Mouse (Mus musculus) ES-Bruce4 (cell line): ENCODE measurements around the gene Ppp2r5c. TPM values are rescaled to one million over a fixed set of nuclear protein-coding genes. Genes with fewer than 3 reads are reported as not detected.

Experiments used
- H3K27ac ChIP-seq: 2 replicates; pipeline ENCODE4 v1.5.1; 2012; ENCODE audit warnings: low read length, inconsistent platforms; ENCODE audit not compliant: insufficient read depth
- H3K27me3 ChIP-seq: 2 replicates; pipeline ENCODE4 v1.6.1; 2012; ENCODE audit warnings: mild to moderate bottlenecking, low read length, inconsistent platforms; ENCODE audit not compliant: control insufficient read depth, poor library complexity, insufficient read depth, severe bottlenecking
- H3K36me3 ChIP-seq: 2 replicates; pipeline ENCODE4 v1.6.1; 2012; ENCODE audit warnings: inconsistent platforms, mild to moderate bottlenecking, low read length, moderate library complexity; ENCODE audit not compliant: control insufficient read depth, poor library complexity, insufficient read depth, severe bottlenecking
- H3K4me1 ChIP-seq: one replicate; pipeline ENCODE4 v1.8.1; 2011; ENCODE audit warnings: low read length; ENCODE audit not compliant: control insufficient read depth, insufficient read depth
- H3K4me3 ChIP-seq: 2 replicates; pipeline ENCODE4 v1.5.1; 2011; ENCODE audit warnings: low read depth, mild to moderate bottlenecking, low read length
- H3K9ac ChIP-seq: 2 replicates; pipeline ENCODE4 v1.6.1; 2012; ENCODE audit warnings: low read depth, mild to moderate bottlenecking, inconsistent platforms; ENCODE audit not compliant: poor library complexity, severe bottlenecking
- H3K9me3 ChIP-seq: replicated peaks from 2 replicates; pipeline ENCODE4 v1.6.1; 2012; ENCODE audit warnings: mild to moderate bottlenecking, low read length, inconsistent platforms; ENCODE audit not compliant: control insufficient read depth, poor library complexity, insufficient read depth, severe bottlenecking
- CTCF ChIP-seq: IDR thresholded peaks from one replicate; pipeline ENCODE4 v1.8.1; 2011; ENCODE audit warnings: low read depth, low read length
- EP300 ChIP-seq: IDR thresholded peaks from 2 replicates; pipeline ENCODE4 v1.6.1; 2011; ENCODE audit warnings: low read depth, low read length; ENCODE audit not compliant: insufficient read depth
- POLR2A ChIP-seq: IDR thresholded peaks from one replicate; pipeline ENCODE4 v1.8.1; 2011; ENCODE audit warnings: low read length; ENCODE audit not compliant: insufficient read depth
- polyA plus RNA-seq: library from polyadenylated mRNA; stranded (reverse); fragments of >200 nt; gene quantifications from 2 replicates; pipeline ENCODE4 v1.2.4, GENCODE M21; 2011; ENCODE audit warnings: low read depth; ENCODE audit not compliant: missing spikeins, insufficient read depth, insufficient read length

Gene Ppp2r5c
- polyA plus RNA-seq, 1 experiment: 223 TPM

GRCm38 (mm10) chr12:110610713-110611112 lies 163.8 kb downstream of the Ppp2r5c start:
- H3K27ac ChIP-seq: no peak overlapping the region
- no peak overlapping the region for H3K4me3 ChIP-seq
- no peaks in the 10 kb centered on the region for H3K9me3 ChIP-seq
- H3K36me3 ChIP-seq: peaks cover 32% of the 10 kb centered on the region
- TF ChIP-seq POLR2A (no peak), CTCF (no peak), EP300 (no peak)
- H3K27me3 ChIP-seq: no peaks in the 10 kb centered on the region
- H3K4me1 ChIP-seq: no peaks in the 10 kb centered on the region
- H3K9ac ChIP-seq: no peak overlapping the region

GRCm38 (mm10) chr12:110630056-110630455 lies 183.1 kb downstream of the Ppp2r5c start:
- Histone ChIP-seq H3K9me3 (no peaks in the 10 kb centered on the region), H3K27ac (no peak overlapping the region), H3K36me3 (peaks cover 83% of the 10 kb centered on the region), H3K4me1 (no peaks in the 10 kb centered on the region), H3K9ac (no peak overlapping the region), H3K27me3 (no peaks in the 10 kb centered on the region), H3K4me3 (no peak overlapping the region)
- TF ChIP-seq EP300 (no peak), CTCF (no peak), POLR2A (no peak)

Other genes with a start within 250 kb of the Ppp2r5c start
- gene Dio3, start 168.1 kb upstream of the Ppp2r5c start, polyA plus RNA-seq: 0.61 TPM in 1 of 2 replicates, not detected in the other
- gene Dync1h1, start 154.3 kb downstream of the Ppp2r5c start, polyA plus RNA-seq: 145 and 165 TPM in 2 replicates
- not detected in 2 replicates for gene 1700001K19Rik, start 235.5 kb downstream of the Ppp2r5c start, polyA plus RNA-seq